Mouse (Mus musculus): ENCODE data around the gene Cd160. TPM values are rescaled to one million over a fixed set of nuclear protein-coding genes. Genes with fewer than 3 reads are reported as not detected.

Gene Cd160
- polyA plus RNA-seq, 1 experiment from 2014 or later, result 0.14 TPM

GRCm38 (mm10) chr3:96808651-96809050, 20.5 kb downstream of the Cd160 start:
- Histone ChIP-seq H3K27me3 (peaks cover under 1% of the 10 kb centered on the region; the same call in 1 of the 2 replicates), H3K27ac (no peak overlapping the region), H3K9me3 (replicated peaks) (no peaks in the 10 kb centered on the region), H3K4me2 (no peak overlapping the region), H3K4me1 (replicated peaks) (peaks cover 9% of the 10 kb centered on the region), H3K9ac (no peak overlapping the region), H3K36me3 (no peaks in the 10 kb centered on the region), H3K4me3 (replicated peaks) (no peak overlapping the region)
- WGBS (ENCODE audit: insufficient replicate concordance), result 62% methylated on average over 3 of the region's 3 CpGs
- DNase-seq (no peak), ATAC-seq (ENCODE audit: low read depth) (no peak)

- WGBS (ENCODE audit: insufficient replicate concordance), result 53% methylated on average over 3 of the region's 3 CpGs
These were observed 21.0 kb downstream of the Cd160 start for GRCm38 (mm10) chr3:96808136-96808535.

GRCm38 (mm10) chr3:96802214-96802613, 26.9 kb downstream of the Cd160 start:
- peaks cover 10% of the 10 kb centered on the region for H3K4me1 ChIP-seq (replicated peaks)
- no peaks in the 10 kb centered on the region for H3K9me3 ChIP-seq (replicated peaks)
- no peak overlapping the region for H3K27ac ChIP-seq
- H3K36me3 ChIP-seq, result no peaks in the 10 kb centered on the region
- H3K4me2 ChIP-seq, result no peak overlapping the region
- 5% methylated on average over 1 of the region's 1 CpGs for WGBS (ENCODE audit: insufficient replicate concordance)
- H3K9ac ChIP-seq, result no peak overlapping the region
- DNase-seq (no peak), ATAC-seq (ENCODE audit: low read depth) (no peak)
- no peak overlapping the region for H3K4me3 ChIP-seq (replicated peaks)
- no peaks in the 10 kb centered on the region for H3K27me3 ChIP-seq

More at GRCm38 (mm10) chr3:96808136-96808535, 21.0 kb downstream of the Cd160 start:
- ATAC-seq (ENCODE audit: low read depth) (no peak), DNase-seq (no peak)
- Histone ChIP-seq H3K36me3 (no peaks in the 10 kb centered on the region), H3K27me3 (no peaks in the 10 kb centered on the region), H3K27ac (no peak overlapping the region), H3K4me1 (replicated peaks) (peaks cover 4% of the 10 kb centered on the region; the same call in 1 of the 2 replicates), H3K4me2 (no peak overlapping the region), H3K9ac (no peak overlapping the region), H3K4me3 (replicated peaks) (no peak overlapping the region), H3K9me3 (replicated peaks) (no peaks in the 10 kb centered on the region)

GRCm38 (mm10) chr3:96800254-96800653, 28.9 kb downstream of the Cd160 start:
- 75% methylated on average over 11 of the region's 11 CpGs for WGBS (ENCODE audit: insufficient replicate concordance)
- no peak overlapping the region for H3K4me2 ChIP-seq
- DNase-seq (no peak), ATAC-seq (ENCODE audit: low read depth) (no peak)
- peaks cover 10% of the 10 kb centered on the region for H3K4me1 ChIP-seq (replicated peaks)
- no peaks in the 10 kb centered on the region for H3K9me3 ChIP-seq (replicated peaks)
- H3K36me3 ChIP-seq, result peaks cover 2% of the 10 kb centered on the region; the same call in 1 of the 2 replicates
- no peak overlapping the region for H3K27ac ChIP-seq
- no peak overlapping the region for H3K4me3 ChIP-seq (replicated peaks)
- H3K9ac ChIP-seq, result no peak overlapping the region
- H3K27me3 ChIP-seq, result no peaks in the 10 kb centered on the region

GRCm38 (mm10) chr3:96788506-96788905, 40.6 kb downstream of the Cd160 start:
- Histone ChIP-seq H3K4me3 (replicated peaks) (no peak overlapping the region), H3K27me3 (no peaks in the 10 kb centered on the region), H3K36me3 (peaks cover 31% of the 10 kb centered on the region), H3K4me2 (no peak overlapping the region), H3K9me3 (replicated peaks) (no peaks in the 10 kb centered on the region), H3K4me1 (replicated peaks) (no peaks in the 10 kb centered on the region; the same call in 1 of the 2 replicates), H3K9ac (no peak overlapping the region), H3K27ac (no peak overlapping the region)
- no peak for ATAC-seq (ENCODE audit: low read depth)
- WGBS (ENCODE audit: insufficient replicate concordance), result 73% methylated on average over 8 of the region's 8 CpGs
- no peak for DNase-seq

GRCm38 (mm10) chr3:96787784-96788183, 41.4 kb downstream of the Cd160 start:
- no peak overlapping the region for H3K4me3 ChIP-seq (replicated peaks)
- no peak overlapping the region for H3K4me2 ChIP-seq
- ATAC-seq (ENCODE audit: low read depth) (peak; percentile 20), DNase-seq (no peak)
- WGBS (ENCODE audit: insufficient replicate concordance), result 47% methylated on average over 1 of the region's 1 CpGs
- peaks cover 31% of the 10 kb centered on the region for H3K36me3 ChIP-seq
- H3K9ac ChIP-seq, result no peak overlapping the region
- H3K9me3 ChIP-seq (replicated peaks), result no peaks in the 10 kb centered on the region
- H3K27ac ChIP-seq, result no peak overlapping the region
- no peaks in the 10 kb centered on the region; the same call in 1 of the 2 replicates for H3K4me1 ChIP-seq (replicated peaks)
- no peaks in the 10 kb centered on the region for H3K27me3 ChIP-seq

- peaks cover 23% of the 10 kb centered on the region for H3K36me3 ChIP-seq
- DNase-seq (no peak), ATAC-seq (ENCODE audit: low read depth) (no peak)
- no peaks in the 10 kb centered on the region for H3K27me3 ChIP-seq
- H3K27ac ChIP-seq, result no peak overlapping the region; the same call in 1 of the 2 replicates
- no peaks in the 10 kb centered on the region for H3K9me3 ChIP-seq (replicated peaks)
- 77% methylated on average over 8 of the region's 8 CpGs for WGBS (ENCODE audit: insufficient replicate concordance)
- H3K4me2 ChIP-seq, result no peak overlapping the region
- no peak overlapping the region for H3K4me3 ChIP-seq (replicated peaks)
- H3K9ac ChIP-seq, result no peak overlapping the region
- peaks cover 3% of the 10 kb centered on the region for H3K4me1 ChIP-seq (replicated peaks)
These were observed 46.9 kb downstream of the Cd160 start for GRCm38 (mm10) chr3:96782236-96782635.

- Histone ChIP-seq H3K9ac (no peak overlapping the region), H3K36me3 (no peaks in the 10 kb centered on the region), H3K27ac (peak overlapping the region; percentile 64), H3K4me3 (replicated peaks) (no peak overlapping the region), H3K27me3 (no peaks in the 10 kb centered on the region), H3K4me2 (no peak overlapping the region), H3K9me3 (replicated peaks) (no peaks in the 10 kb centered on the region), H3K4me1 (replicated peaks) (peaks cover 9% of the 10 kb centered on the region)
- 60% methylated on average over 3 of the region's 3 CpGs for WGBS (ENCODE audit: insufficient replicate concordance)
- peak; percentile 68 for ATAC-seq (ENCODE audit: low read depth)
- DNase-seq, result no peak
These were observed 52.0 kb downstream of the Cd160 start for GRCm38 (mm10) chr3:96777120-96777519.

- Histone ChIP-seq H3K9me3 (replicated peaks) (no peaks in the 10 kb centered on the region), H3K4me3 (replicated peaks) (no peak overlapping the region), H3K4me2 (no peak overlapping the region), H3K9ac (no peak overlapping the region; the same call in 1 of the 2 replicates), H3K4me1 (replicated peaks) (peaks cover 12% of the 10 kb centered on the region), H3K27ac (no peak overlapping the region), H3K36me3 (no peaks in the 10 kb centered on the region), H3K27me3 (no peaks in the 10 kb centered on the region)
- no peak for DNase-seq
- 20% methylated on average over 1 of the region's 1 CpGs for WGBS (ENCODE audit: insufficient replicate concordance)
- ATAC-seq (ENCODE audit: low read depth), result no peak
These were observed 56.2 kb downstream of the Cd160 start for GRCm38 (mm10) chr3:96772949-96773348.

- Histone ChIP-seq H3K27me3 (no peaks in the 10 kb centered on the region), H3K4me3 (replicated peaks) (no peak overlapping the region), H3K9me3 (replicated peaks) (no peaks in the 10 kb centered on the region), H3K27ac (no peak overlapping the region), H3K4me1 (replicated peaks) (peaks cover 15% of the 10 kb centered on the region), H3K9ac (no peak overlapping the region), H3K4me2 (no peak overlapping the region), H3K36me3 (no peaks in the 10 kb centered on the region)
- DNase-seq, result no peak
- 53% methylated on average over 5 of the region's 5 CpGs for WGBS (ENCODE audit: insufficient replicate concordance)
- no peak for ATAC-seq (ENCODE audit: low read depth)
These were observed 59.2 kb downstream of the Cd160 start for GRCm38 (mm10) chr3:96769971-96770370.

- no peaks in the 10 kb centered on the region for H3K9me3 ChIP-seq (replicated peaks)
- DNase-seq, result no peak
- 61% methylated on average over 1 of the region's 1 CpGs for WGBS (ENCODE audit: insufficient replicate concordance)
- no peak overlapping the region for H3K9ac ChIP-seq
- H3K27me3 ChIP-seq, result no peaks in the 10 kb centered on the region
- no peak overlapping the region for H3K4me3 ChIP-seq (replicated peaks)
- H3K27ac ChIP-seq, result no peak overlapping the region
- ATAC-seq (ENCODE audit: low read depth), result no peak
- H3K4me2 ChIP-seq, result peak overlapping the region; percentile 29
- peaks cover 10% of the 10 kb centered on the region; the same call in 1 of the 2 replicates for H3K4me1 ChIP-seq (replicated peaks)
- H3K36me3 ChIP-seq, result 0 out of 2 replicates have a peak, but pooled peaks cover 4% of the 10 kb centered on the region
These were observed 64.6 kb downstream of the Cd160 start for GRCm38 (mm10) chr3:96764528-96764927.

GRCm38 (mm10) chr3:96759695-96760094, 69.5 kb downstream of the Cd160 start:
- DNase-seq, result no peak

More at GRCm38 (mm10) chr3:96759695-96760094, 69.5 kb downstream of the Cd160 start:
- H3K9ac ChIP-seq, result no peak overlapping the region
- peaks cover 12% of the 10 kb centered on the region for H3K4me1 ChIP-seq (replicated peaks)
- 67% methylated on average over 4 of the region's 4 CpGs for WGBS (ENCODE audit: insufficient replicate concordance)
- 0 out of 2 replicates have a peak, but pooled peaks have one; percentile 36 for ATAC-seq (ENCODE audit: low read depth)
- no peaks in the 10 kb centered on the region for H3K27me3 ChIP-seq
- H3K27ac ChIP-seq, result no peak overlapping the region
- no peak overlapping the region for H3K4me3 ChIP-seq (replicated peaks)
- H3K4me2 ChIP-seq, result no peak overlapping the region
- peaks cover 10% of the 10 kb centered on the region; the same call in 1 of the 2 replicates for H3K36me3 ChIP-seq
- H3K9me3 ChIP-seq (replicated peaks), result no peaks in the 10 kb centered on the region
